Mouse (Mus musculus): ENCODE measurements around the gene Hist1h2af. TPM values are rescaled to one million over a fixed set of nuclear protein-coding genes. Genes with fewer than 3 reads are reported as not detected.

Gene Hist1h2af
- polyA plus RNA-seq, 1 experiment, result 98.1 TPM

DNA sequence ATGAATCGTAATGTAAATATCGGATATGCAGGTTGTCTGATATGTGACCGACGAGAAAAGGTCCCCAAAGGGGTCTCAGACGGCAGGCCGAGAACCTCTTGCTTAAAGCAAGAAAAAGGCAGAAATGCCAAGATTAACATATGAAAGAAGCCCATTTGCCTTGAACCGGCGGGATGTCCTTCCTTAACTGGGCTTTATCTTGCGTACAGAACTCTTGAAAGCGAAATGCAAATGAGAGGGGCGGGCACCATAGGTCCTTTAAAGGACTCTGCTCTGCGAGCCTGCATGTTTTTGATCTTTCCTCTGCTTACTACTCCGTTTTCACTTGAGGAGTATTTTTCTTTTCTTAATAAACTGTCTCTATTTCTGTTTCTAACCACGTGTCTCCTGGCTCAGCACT lies 41.7 kb upstream of the Hist1h2af start:
- no peak for TF ChIP-seq MYOG (IDR thresholded peaks at IDR 0.05; ENCODE audit: control insufficient read depth, extremely low read depth, insufficient read length)

DNA sequence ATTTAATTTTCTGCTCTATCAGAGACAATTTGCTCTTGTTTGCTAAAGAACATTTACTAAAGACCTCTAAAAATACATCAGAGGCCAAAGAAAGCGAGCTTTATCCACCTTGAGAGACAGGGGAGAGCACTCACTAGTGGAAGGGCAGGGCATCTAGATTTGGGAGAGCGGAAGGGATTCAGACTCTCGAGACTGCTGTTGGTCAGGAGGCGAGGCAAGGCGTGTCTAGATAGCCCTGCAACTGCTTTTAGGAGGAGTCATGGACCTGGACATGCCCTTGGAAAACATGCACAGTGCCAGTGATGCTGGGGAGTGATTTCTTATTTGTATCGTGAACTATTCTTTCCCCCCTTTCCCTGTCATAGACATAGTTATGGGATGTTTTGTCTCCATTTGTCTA lies 38.2 kb upstream of the Hist1h2af start:
- TF ChIP-seq CTCF (IDR thresholded peaks at IDR 0.05; ENCODE audit: control insufficient read depth, insufficient read depth, insufficient read length), result no peak
- TF ChIP-seq FOSL1 (IDR thresholded peaks at IDR 0.05; ENCODE audit: insufficient read depth, low read length, poor library complexity, severe bottlenecking), result no peak
- no peak for TF ChIP-seq MYOG (IDR thresholded peaks at IDR 0.05; ENCODE audit: control insufficient read depth, extremely low read depth, insufficient read length)
- no peak for TF ChIP-seq CEBPB (IDR thresholded peaks at IDR 0.05; ENCODE audit: low read depth)
- TF ChIP-seq MAX (IDR thresholded peaks at IDR 0.05), result no peak
- TF ChIP-seq USF1 (IDR thresholded peaks at IDR 0.05; ENCODE audit: low read depth), result no peak
- no peak for TF ChIP-seq MYOD1 (IDR thresholded peaks at IDR 0.05; ENCODE audit: control insufficient read depth, insufficient read length, low read depth)
- Histone ChIP-seq H3K79me3 (ENCODE audit: low read depth) (no peaks in the 10 kb centered on the region), H3K4me3 (ENCODE audit: insufficient read depth, poor library complexity, severe bottlenecking) (no peak overlapping the region), H3K27me3 (ENCODE audit: control insufficient read depth, insufficient read depth, insufficient read length) (no peaks in the 10 kb centered on the region), H3K79me2 (ENCODE audit: control insufficient read depth, insufficient read depth) (no peaks in the 10 kb centered on the region), H3K36me3 (ENCODE audit: control insufficient read depth, insufficient read depth) (no peaks in the 10 kb centered on the region), H3ac (ENCODE audit: control insufficient read depth, insufficient read length, low read depth) (no peak overlapping the region)

More for the DNA sequence above, 41.7 kb upstream of the Hist1h2af start:
- H3K79me2 ChIP-seq (ENCODE audit: control insufficient read depth, insufficient read depth), result no peaks in the 10 kb centered on the region
- H3K4me3 ChIP-seq (ENCODE audit: insufficient read depth, poor library complexity, severe bottlenecking), result no peak overlapping the region
- H3K79me3 ChIP-seq (ENCODE audit: low read depth), result no peaks in the 10 kb centered on the region
- no peak overlapping the region for H3ac ChIP-seq (ENCODE audit: control insufficient read depth, insufficient read length, low read depth)
- no peaks in the 10 kb centered on the region for H3K27me3 ChIP-seq (ENCODE audit: control insufficient read depth, insufficient read depth, insufficient read length)
- H3K36me3 ChIP-seq (ENCODE audit: control insufficient read depth, insufficient read depth), result no peaks in the 10 kb centered on the region

DNA sequence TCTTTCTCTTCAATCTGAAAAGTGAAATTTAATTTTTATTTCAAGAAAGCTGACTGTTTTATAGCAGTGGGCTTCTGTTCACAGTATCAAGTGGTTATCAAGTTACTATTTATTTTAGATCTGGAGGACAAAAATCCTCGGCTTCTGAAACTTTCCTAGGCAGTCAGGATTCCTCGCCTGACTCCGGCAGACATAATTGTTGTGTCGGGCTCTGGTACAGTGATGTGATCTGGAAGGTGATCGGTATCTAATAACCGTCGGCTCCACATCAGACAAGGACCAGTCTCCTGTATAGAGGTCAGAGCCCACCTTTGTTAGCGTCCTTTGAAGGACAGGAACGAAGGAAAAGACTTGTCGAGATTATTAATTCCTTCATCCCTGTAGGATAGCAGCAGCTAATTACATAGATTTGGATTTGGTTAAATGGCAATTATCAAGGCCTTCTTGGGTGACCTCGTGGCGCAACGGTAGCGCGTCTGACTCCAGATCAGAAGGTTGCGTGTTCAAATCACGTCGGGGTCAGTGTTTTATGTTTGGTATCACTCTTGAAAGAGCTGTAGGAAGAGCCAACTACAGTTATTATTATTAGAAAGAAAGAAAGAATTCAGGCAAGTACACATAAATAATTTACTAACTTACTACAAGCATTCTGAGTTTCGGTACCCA lies 35.9 kb upstream of the Hist1h2af start:
- Histone ChIP-seq H3K4me3 (ENCODE audit: insufficient read depth, poor library complexity, severe bottlenecking) (no peak overlapping the region), H3ac (ENCODE audit: control insufficient read depth, insufficient read length, low read depth) (no peak overlapping the region), H3K79me3 (ENCODE audit: low read depth) (no peaks in the 10 kb centered on the region), H3K27me3 (ENCODE audit: control insufficient read depth, insufficient read depth, insufficient read length) (no peaks in the 10 kb centered on the region), H3K79me2 (ENCODE audit: control insufficient read depth, insufficient read depth) (no peaks in the 10 kb centered on the region), H3K36me3 (ENCODE audit: control insufficient read depth, insufficient read depth) (no peaks in the 10 kb centered on the region)
- peak; percentile 6 for TF ChIP-seq USF1 (IDR thresholded peaks at IDR 0.05; ENCODE audit: low read depth)
- TF ChIP-seq MAX (IDR thresholded peaks at IDR 0.05), result no peak

DNA sequence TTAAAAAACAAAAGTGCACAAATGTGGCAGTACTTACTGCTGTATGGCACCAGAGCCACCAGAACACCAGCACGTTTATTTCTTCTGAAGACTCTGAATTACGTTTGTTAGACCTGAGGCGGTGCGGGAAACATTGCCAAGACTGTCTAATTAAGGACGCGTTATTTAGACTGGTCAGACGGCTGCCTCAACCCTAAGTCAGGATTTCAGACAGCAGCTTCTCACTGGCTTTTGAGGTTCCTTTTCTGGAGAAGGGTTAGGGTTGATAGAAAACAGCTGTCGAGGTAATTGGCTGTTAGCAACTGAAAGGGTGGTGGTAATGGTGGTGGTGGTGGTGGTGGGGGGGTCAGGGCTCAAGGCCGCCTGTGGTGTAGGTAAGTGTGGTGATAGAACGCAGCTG lies 35.1 kb upstream of the Hist1h2af start:
- Histone ChIP-seq H3K79me2 (ENCODE audit: control insufficient read depth, insufficient read depth) (no peaks in the 10 kb centered on the region), H3ac (ENCODE audit: control insufficient read depth, insufficient read length, low read depth) (no peak overlapping the region), H3K4me3 (ENCODE audit: insufficient read depth, poor library complexity, severe bottlenecking) (no peak overlapping the region), H3K79me3 (ENCODE audit: low read depth) (no peaks in the 10 kb centered on the region), H3K27me3 (ENCODE audit: control insufficient read depth, insufficient read depth, insufficient read length) (no peaks in the 10 kb centered on the region), H3K36me3 (ENCODE audit: control insufficient read depth, insufficient read depth) (no peaks in the 10 kb centered on the region)
- TF ChIP-seq CTCF (IDR thresholded peaks at IDR 0.05; ENCODE audit: control insufficient read depth, insufficient read depth, insufficient read length) (no peak), MYOG (IDR thresholded peaks at IDR 0.05; ENCODE audit: control insufficient read depth, extremely low read depth, insufficient read length) (no peak), MYOD1 (IDR thresholded peaks at IDR 0.05; ENCODE audit: control insufficient read depth, insufficient read length, low read depth) (no peak), CEBPB (IDR thresholded peaks at IDR 0.05; ENCODE audit: low read depth) (no peak), MAX (IDR thresholded peaks at IDR 0.05) (no peak), USF1 (IDR thresholded peaks at IDR 0.05; ENCODE audit: low read depth) (no peak), FOSL1 (IDR thresholded peaks at IDR 0.05; ENCODE audit: insufficient read depth, low read length, poor library complexity, severe bottlenecking) (no peak)

DNA sequence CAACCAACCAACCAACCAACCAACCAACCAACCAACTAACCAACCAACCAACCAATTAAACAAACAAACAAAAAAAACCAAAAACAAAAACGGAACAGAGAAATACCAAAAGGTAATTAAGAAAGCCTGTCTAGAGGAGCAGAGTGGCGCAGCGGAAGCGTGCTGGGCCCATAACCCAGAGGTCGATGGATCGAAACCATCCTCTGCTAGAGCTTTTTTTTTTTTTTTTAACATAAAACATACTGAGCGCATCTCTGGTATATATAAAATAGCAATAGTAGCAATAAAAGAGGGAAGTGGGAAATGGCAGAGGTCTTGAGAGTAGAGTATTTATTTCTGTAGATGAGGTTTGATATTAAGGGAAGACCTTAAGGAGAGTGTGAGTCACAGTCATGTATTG lies 33.8 kb upstream of the Hist1h2af start:
- no peak overlapping the region for H3K4me3 ChIP-seq (ENCODE audit: insufficient read depth, poor library complexity, severe bottlenecking)

DNA sequence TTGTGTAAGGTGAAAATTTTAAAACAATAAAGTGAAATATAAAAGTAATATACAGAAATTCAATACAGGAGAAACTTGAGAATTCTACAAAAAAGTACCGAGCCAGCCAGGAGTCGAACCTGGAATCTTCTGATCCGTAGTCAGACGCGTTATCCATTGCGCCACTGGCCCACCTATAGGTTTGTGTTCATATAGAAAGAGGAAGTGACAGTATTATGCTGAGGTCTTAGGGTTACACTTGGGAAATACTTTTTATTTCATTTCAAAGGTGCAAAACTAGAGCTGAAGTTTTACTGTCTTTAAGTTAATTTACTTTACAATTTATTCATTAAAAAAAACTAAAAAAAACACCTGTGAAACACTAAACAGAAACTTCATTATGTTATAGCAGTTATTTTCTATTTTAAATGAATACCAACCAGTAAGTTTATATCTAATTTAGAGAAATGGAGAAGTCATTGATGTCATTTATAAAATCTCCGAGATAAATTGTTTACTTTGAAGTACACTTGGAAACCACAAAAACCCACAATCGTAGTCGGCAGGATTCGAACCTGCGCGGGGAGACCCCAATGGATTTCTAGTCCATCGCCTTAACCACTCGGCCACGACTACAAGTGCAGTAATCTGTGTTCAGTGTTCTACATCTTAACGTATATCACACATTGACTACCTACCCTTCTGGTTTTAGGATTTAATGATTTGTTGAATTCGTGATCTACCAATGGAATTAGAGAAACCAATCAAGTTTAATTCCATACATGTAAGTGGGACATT lies 33.1 kb upstream of the Hist1h2af start:
- Histone ChIP-seq H3K79me3 (ENCODE audit: low read depth) (no peaks in the 10 kb centered on the region), H3K27me3 (ENCODE audit: control insufficient read depth, insufficient read depth, insufficient read length) (no peaks in the 10 kb centered on the region), H3ac (ENCODE audit: control insufficient read depth, insufficient read length, low read depth) (no peak overlapping the region), H3K36me3 (ENCODE audit: control insufficient read depth, insufficient read depth) (no peaks in the 10 kb centered on the region), H3K4me3 (ENCODE audit: insufficient read depth, poor library complexity, severe bottlenecking) (no peak overlapping the region), H3K79me2 (ENCODE audit: control insufficient read depth, insufficient read depth) (no peaks in the 10 kb centered on the region)
- peak; percentile 2 for TF ChIP-seq CEBPB (IDR thresholded peaks at IDR 0.05; ENCODE audit: low read depth)
- no peak for TF ChIP-seq MAX (IDR thresholded peaks at IDR 0.05)

More for the DNA sequence above, 33.8 kb upstream of the Hist1h2af start:
- H3K79me3 ChIP-seq (ENCODE audit: low read depth), result no peaks in the 10 kb centered on the region
- no peaks in the 10 kb centered on the region for H3K27me3 ChIP-seq (ENCODE audit: control insufficient read depth, insufficient read depth, insufficient read length)
- H3ac ChIP-seq (ENCODE audit: control insufficient read depth, insufficient read length, low read depth), result no peak overlapping the region
- H3K79me2 ChIP-seq (ENCODE audit: control insufficient read depth, insufficient read depth), result no peaks in the 10 kb centered on the region
- H3K36me3 ChIP-seq (ENCODE audit: control insufficient read depth, insufficient read depth), result no peaks in the 10 kb centered on the region
- TF ChIP-seq MAX (IDR thresholded peaks at IDR 0.05) (no peak), USF1 (IDR thresholded peaks at IDR 0.05; ENCODE audit: low read depth) (no peak), FOSL1 (IDR thresholded peaks at IDR 0.05; ENCODE audit: insufficient read depth, low read length, poor library complexity, severe bottlenecking) (no peak), CTCF (IDR thresholded peaks at IDR 0.05; ENCODE audit: control insufficient read depth, insufficient read depth, insufficient read length) (no peak), CEBPB (IDR thresholded peaks at IDR 0.05; ENCODE audit: low read depth) (no peak), MYOG (IDR thresholded peaks at IDR 0.05; ENCODE audit: control insufficient read depth, extremely low read depth, insufficient read length) (no peak), MYOD1 (IDR thresholded peaks at IDR 0.05; ENCODE audit: control insufficient read depth, insufficient read length, low read depth) (no peak)

Data from C2C12 (cell line).